Mouse (Mus musculus): ENCODE results near the gene Slc7a8.
A peak's percentile ranks its signal among the peaks of the same experiment; 100 is the strongest.
"Not testable (repeated sequence)": the region's sequence is repeated elsewhere in the genome, so short reads cannot be mapped to it uniquely, and the experiment has no call there.

Gene Slc7a8

DNA sequence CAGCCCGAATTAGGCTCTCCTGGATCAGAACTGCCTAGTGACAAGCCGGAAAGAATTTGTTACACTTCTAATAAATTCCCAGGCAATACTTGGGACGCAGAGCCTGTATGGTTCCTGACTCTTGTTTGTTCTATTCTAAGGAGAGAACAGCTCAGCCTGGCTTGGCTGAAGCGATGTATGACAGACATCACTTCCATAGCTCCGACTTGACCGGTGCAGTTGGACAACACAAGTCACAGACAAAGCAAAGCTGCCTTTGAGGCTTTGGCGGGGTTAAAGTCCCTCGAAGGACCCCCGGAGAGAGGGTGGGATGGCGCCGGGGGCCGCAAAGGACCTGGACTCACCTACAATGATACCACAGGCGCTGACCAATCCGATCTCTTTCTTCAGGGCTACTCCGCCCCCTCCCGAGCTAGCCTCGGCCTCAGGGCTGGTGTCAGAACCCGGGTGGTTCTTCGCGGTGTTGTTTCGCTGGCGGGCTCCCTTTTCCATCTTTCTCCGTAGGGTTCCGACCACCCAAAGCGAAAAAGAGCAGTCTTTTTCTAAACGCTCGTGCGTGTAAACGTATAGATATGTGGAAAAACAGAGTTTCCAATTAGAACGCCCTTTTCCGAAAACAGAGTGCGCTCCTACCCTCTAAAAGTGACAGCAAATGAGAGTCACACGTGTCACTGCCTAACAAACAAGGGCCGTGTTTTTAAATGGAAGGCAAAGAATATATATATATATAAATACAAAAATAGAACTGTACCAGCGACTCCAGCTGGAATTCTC lies 723 bp downstream of the Slc7a8 start:
- DNase-seq (ENCODE audit: low spot score): peak; percentile 48

DNA sequence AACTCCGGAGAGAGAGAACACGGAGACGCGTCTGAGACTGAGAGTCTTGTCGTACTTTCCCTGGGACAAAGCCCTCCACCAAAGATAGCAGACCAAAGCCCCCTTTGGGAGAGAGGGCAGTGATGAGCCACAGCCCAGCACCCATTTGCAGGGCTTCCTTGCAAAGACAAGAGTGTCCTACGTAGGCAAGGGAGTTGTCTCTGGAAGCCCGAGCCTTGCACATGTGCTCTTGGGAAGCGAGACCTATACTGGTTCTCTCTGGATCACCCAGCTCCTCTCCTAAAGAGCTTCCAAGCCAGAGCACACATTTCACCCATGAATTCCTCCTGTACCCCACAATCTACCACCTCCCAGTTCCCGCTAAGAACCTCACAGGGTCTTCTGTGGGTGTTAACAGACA lies 1.7 kb downstream of the Slc7a8 start:
- no peak for DNase-seq (ENCODE audit: low spot score)

DNA sequence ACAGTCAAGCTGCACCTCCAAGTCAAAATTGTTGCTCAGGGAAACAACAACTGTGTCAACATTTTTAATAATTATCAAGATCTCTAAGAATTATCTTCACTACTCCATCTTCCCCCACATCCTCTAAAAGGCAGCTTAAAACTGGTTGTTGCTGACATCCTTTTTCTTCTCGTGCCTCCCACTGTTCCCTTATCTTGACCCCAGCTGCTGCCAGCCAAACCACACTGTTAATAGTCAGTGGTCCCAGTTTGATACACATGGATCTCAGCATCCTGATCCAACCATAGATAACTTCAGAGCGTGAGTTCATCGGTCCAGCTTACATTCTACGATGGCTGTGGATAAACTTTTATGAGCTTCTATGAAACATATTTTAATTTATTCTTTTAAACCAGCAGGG lies 3.9 kb downstream of the Slc7a8 start:
- DNase-seq (ENCODE audit: low spot score): no peak

DNA sequence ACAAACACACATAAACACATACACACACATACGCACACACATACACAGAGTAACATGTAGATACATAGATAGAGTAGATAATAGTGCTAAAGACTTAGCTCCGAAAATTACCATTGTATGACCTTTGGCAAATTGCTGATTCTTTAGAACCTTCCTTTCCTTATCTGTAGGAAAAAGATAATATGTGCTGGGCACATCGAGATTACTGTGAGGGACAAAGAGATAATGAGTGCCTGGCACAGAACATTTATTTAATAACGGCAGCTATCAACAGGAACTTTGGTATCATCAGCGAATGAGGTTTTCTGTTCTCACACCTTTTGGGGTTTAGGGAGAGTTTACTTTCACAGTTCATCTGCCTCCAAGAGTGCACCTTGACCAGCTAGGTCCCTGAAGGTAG lies 5.0 kb downstream of the Slc7a8 start:
- DNase-seq (ENCODE audit: low spot score): no peak

DNA sequence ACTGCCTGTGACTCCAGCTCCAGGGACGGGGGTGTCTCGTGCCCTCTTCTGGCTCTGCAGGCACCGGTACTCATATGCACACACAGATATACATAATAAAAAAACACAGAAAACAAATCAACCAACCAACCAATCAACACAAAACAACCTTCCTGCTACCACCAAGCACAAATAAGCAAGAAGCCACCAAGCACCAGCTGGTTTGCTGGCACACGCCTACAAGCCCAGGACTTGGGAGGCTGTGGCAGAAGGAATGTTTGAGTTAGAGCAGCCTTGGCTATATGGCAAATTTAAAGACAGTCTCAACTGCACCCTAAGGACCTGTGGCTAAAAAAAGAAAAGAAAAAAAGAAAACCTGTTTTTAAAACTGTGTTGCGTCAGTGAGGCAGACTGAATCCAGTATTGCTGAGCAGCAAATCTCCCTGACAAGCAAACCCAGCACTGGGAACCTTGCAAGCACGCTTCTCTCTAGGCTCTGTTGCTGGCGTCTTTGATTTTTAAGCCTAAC lies 6.2 kb downstream of the Slc7a8 start:
- no peak for DNase-seq (ENCODE audit: low spot score)

DNA sequence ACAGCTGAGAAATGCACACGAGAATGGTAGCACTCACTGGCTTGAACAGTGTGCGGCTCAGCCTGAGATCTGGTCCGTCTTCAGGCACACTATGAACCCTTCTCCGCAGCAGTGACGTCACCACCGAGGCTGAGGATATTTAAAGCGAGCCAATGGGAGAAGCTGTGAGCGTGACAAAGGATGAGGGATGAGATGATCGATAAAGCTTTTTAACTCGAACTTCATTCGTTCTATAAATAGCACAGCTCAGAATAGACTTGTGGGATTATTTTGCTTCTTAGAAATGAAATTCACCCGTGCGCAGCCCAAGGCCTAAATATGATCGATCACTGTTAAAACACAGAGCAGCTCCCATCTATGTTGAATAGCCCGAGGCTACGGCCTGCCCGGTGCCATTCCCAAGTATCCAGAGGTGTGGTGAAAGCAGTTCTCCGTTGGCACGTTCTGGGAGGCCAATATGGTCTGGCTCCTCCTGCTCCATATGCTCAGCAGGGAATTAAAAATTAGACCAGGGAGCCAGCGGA lies 9.4 kb downstream of the Slc7a8 start:
- no peak for DNase-seq (ENCODE audit: low spot score)

DNA sequence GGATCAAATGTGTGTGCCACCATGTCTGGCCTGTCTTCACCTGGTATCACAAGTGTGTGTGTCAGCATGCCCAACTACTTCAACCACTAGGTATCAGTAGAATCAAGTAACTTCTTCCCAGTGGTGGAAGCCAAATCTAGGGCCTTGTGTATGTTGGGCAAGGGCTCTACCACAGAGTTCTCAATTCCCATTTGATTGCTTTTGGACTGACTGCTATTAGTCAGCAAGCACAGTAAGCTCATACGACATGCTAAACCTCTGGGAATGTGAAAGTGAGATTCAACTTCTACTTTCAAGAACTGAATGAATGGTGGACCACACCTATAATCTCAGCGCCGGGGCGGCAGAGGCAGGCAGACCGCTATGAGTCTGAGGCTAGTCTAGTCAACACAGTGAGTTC lies 11.4 kb downstream of the Slc7a8 start:
- no peak for DNase-seq (ENCODE audit: low spot score)

DNA sequence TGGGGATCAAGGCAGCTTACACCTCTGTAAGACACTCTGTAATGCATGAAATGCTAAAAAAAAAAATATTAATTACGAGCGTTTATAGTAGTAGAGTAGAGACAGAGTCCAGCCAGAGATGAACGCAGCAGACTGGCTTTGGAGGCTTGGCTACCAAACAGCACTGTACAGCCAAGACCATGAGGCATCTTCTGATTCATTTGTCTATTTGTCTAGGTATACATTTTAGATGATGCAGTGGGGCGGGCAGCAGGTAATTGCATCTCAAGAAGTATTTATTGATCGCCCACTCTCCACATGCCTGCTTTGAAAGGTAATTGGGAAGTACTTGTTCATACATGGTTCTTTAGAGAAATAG lies 12.7 kb downstream of the Slc7a8 start:
- no peak for DNase-seq (ENCODE audit: low spot score)

DNA sequence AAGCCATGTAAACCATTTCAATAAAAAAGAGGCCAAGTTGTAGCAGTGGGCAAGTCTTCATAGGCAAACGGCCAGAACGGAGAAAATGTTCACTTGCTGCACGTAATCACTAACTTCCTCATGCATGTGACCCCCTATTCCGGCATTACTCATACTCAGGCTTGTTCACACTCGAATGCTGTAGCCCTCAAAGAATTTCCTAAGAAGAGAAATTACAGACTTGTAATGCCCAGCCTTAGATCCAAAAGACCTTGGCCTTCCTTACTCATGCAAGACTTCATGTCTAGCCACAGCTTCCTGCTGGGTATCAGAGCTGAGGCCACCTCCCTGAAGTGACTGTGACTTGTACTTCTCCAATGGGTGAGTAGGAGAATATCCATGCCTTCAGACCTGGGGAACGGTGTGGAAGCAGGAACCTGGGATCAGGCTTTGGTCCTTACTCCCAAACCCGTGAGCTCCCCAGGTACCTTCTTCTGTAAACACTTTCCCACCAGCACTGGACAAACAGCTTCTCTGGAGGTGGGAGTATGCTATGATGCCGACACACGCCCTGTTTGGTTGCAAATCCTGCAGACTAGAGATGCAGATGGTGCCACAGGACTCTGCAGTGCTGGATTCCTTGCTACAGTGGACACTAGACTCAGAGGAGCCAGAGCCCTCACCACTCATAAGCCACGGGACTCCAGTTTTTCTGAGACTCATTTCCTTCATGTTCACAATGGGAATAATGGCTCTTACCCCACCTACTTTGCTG lies 13.3 kb downstream of the Slc7a8 start:
- DNase-seq (ENCODE audit: low spot score): no peak

DNA sequence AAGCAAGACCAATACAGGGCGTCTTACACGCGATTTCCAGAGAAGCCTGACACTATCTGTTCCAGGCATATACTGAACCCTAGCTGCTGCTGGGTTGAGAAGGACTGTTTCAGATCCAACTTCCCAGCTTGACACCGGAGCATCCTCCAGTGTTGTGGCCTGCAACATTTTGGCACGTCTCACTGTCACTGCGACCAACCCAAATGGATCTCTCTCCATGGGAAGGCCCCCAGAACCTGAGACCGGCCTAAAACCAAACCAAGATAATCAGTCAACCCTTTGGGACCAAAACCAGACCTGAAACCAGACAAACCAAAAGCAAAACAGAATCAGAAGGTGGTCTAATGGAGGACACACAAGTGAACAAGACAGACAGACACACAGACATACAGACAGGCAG lies 14.8 kb downstream of the Slc7a8 start:
- DNase-seq (ENCODE audit: low spot score): not testable (repeated sequence)

DNA sequence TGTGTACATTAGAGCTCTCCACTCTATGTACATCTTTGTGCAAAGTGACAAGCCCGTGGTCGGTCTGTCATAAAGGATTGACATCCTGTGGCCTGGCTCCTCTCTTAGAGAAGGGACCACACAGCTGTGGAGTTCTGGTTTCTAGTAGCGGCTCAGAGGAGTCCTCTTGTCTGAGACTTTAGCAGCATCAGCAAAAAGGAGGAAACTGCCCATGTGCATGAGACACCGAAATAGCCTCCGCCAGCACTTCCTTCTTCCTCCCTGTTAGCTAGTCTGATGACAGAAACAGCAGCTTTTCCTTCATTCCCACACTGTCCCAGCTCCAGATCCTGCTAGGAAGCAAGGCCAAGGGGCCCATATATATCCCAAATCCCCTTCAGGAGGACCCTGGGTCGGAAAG lies 25.4 kb downstream of the Slc7a8 start:
- DNase-seq (ENCODE audit: low spot score): no peak

DNA sequence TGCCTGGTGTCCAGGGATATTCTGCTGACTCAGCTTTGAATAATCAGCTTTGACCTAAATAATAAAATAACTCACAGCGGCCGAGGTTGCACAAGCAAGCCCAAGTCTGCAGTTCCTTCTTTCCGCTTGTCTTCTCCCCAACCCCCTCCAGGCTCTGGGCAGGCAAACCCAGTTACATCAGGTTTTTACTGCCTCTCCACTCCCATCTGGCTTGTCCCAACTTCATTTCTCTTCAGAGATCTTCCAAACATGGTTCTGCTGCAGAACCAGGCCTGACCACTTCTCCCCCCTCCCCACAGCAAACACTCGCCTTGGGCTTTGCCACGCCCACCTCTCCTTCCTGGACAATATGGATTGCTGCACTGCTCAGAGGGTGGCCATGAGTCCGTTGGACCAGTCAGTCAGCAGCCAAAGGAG lies 27.1 kb downstream of the Slc7a8 start:
- peak; percentile 81 for DNase-seq (ENCODE audit: low spot score)

DNA sequence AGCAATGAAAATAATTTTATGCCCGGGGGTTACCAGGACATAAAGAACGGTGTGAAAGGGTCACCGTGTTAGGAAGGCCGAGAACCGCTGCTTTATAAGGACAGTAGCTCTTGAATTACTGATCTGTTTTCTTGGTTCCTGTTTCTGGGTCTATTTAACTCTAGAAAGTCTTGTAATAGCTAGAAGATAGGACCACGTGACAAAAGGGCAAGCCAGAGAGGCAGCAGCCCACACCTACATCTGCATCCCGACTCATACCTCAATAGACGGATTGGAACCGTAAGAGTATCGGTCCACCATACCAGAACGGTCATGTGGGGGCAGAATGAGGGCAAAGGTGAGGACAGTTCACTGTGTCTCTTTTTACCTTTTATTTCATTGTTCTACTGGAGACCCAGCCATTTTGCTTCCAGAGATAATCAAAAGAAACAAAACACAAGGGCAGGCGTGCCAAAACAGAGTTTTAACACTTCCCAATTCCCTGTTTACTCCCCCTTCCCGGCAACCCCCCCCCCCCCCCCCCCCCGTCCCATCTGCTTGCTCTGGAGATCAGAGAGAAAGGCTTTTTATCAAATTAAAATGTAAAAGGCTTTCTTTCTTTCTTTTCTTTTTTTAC lies 27.7 kb downstream of the Slc7a8 start:
- DNase-seq (ENCODE audit: low spot score): no peak

DNA sequence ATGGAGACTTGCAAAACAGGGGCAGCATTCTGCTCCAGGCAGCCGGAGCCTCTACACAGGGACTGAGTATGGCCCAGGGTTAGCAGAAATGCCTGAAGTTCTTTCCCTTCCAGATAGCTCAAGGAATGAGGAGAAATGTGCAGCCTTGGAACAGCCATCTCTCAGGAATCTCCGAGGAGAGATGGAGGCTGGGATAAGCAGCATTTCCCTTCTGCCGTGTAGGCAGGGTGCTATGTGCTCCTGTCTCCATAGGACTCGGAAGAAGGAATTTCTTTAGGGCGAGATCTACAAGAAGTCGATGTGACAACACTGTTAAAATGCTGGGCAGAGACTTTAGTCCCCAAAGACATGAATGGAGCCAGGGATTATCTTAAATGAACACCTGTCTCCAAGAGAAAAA lies 28.8 kb downstream of the Slc7a8 start:
- DNase-seq (ENCODE audit: low spot score): no peak

DNA sequence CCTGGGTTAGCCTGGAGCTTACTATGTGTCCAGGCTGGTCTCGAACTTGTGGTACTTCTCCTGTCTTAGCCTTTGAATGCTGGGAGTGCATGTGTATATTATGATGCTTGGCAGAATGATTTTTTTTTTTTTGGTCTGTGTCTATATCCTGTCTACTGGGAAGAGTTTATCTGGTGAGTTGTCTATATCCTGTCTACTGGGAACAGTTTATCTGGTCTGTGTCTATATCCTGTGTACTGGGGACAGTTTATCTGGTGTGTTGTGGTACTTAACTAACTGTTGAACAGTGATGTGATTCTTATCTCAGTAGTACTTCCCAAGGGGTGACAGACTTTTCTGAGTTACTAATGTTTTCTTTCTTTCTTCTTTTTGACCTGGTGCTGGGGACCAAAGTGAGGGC lies 30.0 kb downstream of the Slc7a8 start:
- no peak for DNase-seq (ENCODE audit: low spot score)

DNA sequence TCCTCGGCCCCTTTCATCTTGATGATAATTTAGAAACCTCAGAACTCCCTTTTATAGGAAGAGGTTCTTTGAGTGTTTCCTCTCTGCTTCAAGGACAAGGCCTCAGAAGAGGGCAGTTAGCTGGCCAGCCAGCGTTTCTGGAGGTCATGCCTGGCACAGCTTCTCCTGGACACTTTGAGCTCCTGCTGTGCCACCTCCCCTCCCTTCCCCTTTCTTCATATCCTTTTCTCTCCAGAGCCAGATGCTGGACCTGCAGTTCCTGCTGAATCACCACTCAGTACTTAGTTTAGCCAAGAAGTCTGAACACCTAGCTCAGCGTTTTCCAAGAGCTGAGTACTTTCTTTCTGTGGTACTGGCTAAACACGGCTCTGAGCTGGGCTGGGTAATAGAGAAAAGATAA lies 32.5 kb downstream of the Slc7a8 start:
- DNase-seq (ENCODE audit: low spot score): no peak

DNA sequence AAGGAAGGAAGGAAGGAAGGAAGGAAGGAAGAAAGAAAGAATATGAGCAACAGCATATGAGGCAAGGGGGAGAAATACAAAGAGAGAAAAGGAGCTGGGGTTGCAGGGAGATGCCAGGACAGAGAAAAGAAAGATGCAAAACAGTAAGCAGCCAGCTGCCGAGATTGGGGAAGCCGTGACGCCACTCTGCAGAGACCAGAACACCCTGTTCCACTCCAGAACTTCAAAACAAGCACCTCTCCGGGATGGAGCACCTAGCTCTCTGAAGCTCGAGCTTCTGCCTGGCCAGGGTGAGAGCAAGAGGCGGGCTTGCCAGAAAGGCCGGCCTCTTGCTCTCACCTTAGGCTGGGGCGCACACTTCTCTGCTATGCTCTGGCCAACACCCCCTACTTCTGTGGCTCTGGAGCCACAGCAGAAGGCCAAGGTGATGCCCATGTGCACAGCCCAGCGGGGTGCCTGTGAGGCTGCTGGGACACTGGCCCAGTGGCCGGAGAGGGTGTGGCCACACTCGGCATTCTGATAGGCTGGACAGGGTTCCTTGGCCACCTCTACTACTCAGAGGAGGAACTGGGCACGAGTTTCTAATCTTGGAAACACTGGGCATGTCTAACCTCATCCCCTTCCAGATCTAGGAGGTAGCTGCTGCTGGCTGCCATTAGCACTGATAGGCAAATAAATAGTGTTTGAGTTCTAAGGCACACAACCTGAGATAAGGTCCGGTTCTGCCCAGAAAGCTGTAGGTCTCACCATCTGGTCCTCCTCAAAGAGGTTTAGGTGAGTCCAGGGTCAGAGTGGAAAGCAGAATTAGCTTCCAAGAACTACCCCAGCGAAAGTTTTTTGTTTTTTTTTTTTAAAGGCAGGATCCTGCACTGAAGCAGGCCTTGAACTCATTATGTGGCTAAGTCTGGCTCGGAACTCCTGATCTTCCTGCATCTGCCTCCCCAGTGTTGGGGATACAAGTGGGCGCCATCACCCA lies 33.5 kb downstream of the Slc7a8 start:
- peak; percentile 31 for DNase-seq (ENCODE audit: low spot score)

DNA sequence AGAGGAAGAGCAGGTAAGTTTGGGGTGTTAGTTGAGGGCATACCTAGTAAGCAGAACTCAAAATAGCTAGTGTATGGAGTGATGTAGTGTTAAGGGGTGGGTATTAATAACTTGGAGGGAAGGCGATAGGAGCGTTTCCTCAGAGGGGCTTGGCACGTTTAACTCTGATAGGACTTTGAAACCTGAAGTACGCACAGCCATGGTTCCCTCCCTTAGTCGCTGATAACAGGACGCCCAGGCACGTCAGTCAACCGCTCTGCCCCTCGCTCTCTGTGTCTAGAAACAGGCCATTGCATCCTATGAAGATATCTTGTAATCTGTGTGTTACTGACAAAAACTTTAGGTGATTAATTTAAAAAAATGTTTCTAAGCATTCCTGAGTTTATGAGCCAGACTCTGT lies 35.7 kb downstream of the Slc7a8 start:
- DNase-seq (ENCODE audit: low spot score): no peak

DNA sequence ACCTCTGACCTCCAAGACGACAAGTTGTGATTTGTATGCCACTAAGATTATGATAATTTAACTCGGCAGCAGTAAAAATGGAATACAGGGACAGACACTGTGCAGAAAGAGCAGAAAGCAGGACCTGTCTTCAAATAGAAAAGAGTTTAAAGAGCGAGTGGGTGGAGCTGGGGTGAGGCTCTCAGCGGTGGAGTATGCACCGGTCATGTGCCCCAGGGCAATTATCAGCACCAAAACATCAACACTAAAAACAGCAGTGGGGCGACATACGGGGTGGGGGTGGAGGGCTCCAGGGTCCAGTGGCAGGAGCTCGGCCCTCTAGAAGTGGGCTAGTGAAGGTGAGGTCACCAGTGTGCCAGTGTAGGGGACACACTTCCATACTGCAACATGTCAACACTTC lies 37.3 kb downstream of the Slc7a8 start:
- no peak for DNase-seq (ENCODE audit: low spot score)

DNA sequence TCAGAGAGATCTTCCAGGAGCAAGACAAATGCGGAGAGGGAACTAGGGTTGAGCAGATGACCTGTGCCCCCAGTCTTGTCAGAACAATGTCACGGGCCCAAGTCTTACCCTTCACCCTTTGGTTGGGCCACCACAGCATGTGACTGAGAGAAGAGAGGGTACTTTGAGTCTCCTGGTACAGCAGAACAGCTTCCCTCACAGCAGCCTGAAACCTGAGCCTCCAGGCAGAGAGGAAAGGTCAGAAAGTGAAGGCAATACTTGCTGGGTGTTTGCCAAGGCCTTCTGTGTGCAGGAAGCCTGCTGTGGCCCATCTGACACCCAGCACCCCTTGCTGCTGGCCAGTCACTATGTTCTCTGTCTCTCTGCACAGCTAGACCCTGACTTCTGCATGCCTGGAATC lies 39.4 kb downstream of the Slc7a8 start:
- DNase-seq (ENCODE audit: low spot score): peak; percentile 21

DNA sequence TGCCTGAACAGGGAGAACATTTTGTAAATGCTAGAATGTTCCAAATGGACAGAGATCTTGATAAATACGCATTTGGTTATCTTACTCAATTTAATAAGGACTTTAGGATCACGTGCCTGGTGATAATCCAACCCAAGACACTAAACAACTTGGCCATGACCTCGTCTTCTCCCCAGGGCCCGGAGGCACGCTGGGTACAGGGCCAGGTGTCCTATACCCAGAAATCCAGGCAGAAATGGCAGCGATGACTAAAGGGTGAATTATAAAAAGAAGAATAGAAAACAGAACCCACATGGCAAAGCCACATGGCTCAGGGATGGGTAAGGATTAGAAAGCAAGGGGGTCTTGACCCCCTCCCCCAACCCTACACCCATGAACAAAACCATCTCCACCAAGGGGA lies 40.0 kb downstream of the Slc7a8 start:
- DNase-seq (ENCODE audit: low spot score): no peak

DNA sequence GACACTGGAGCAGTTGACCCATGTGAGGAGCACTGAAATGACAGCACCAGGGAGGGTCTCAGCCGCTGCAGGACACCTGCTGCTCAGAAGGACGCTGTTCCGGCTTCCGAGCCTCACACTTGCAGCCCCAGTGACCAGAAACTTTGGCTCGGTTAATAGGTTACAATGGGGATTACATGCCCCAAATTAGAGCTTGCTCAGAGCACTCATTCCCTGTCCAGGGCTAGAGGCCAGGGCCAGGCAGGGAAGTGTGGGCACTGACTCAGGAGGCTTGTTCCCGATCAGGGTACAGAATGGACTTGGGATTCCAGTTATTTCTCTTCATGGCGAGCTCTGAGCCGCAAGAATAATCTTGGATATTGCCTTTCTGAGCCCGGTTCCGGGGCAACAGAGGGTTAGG lies 44.1 kb downstream of the Slc7a8 start:
- no peak for DNase-seq (ENCODE audit: low spot score)

Measured in urinary bladder, postnatal 14 days (tissue).